Mouse (Mus musculus) embryo, embryonic 10 days (tissue): Measurements from ENCODE around the gene Rims4.
A peak's percentile ranks its signal among the peaks of the same experiment; 100 is the strongest.

Source experiments
- DNase-seq: peaks from one replicate; pipeline ENCODE4 v3.0.0-alpha.2; 2015; ENCODE audit warnings: low spot score

Rims4 gene

DNA sequence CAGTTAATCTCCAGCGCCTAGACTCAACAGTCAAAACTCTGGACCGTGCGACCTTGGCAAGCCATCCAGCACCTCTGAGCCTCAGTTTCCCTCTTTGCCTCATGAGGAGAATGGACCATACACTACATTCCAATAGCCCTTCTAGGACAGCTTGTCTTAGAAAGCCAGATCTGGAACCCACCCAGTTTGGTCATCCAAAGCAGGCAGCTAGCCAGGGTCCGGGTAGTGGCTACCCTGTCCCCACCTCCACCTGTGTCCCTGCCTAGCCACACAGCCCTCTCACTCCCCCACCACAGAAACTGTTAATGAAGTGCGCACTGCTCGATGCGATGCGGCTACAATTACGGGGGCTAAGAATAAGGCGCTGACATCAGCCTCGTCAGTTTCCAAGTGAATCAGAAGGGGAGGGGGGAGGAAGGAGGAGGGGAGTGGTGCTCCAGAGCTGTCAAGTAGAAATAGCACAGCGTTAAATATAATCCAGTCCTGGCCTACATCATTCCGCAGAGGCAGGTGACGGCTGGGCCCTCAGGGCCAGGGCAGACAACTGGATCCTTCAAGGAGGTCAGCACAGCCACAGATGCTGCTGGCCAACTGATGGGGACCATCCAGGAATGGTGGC, 6.5 kb downstream of the Rims4 start:
- DNase-seq = no peak

GRCm38 (mm10) chr2:163909604-163910003, 8.9 kb downstream of the Rims4 start:
- no peak for DNase-seq

- no peak for DNase-seq
Measured at GRCm38 (mm10) chr2:163907131-163907530, 11.4 kb downstream of the Rims4 start.

DNA sequence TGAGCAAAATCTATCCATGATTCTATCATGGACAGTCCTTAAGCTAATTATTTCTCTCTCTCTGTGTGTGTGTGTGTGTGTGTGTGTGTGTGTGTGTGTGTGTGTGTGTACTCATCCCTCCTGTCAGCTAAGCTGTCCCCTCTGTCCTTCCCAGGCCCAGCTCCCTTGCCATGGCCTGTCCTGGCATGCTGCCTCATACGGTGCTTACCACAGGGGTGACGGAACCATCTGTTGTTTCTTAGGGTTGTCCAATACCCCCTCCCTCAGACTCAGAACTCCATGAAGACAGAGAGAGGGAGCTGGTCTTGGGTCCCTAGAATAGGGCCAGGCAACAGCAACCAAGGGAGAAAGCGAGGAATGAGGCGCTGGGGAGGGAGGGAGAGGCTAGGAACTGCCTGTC, 14.2 kb downstream of the Rims4 start:
- no peak for DNase-seq

- DNase-seq = no peak
Measured at GRCm38 (mm10) chr2:163903461-163903860, 15.0 kb downstream of the Rims4 start.

DNA sequence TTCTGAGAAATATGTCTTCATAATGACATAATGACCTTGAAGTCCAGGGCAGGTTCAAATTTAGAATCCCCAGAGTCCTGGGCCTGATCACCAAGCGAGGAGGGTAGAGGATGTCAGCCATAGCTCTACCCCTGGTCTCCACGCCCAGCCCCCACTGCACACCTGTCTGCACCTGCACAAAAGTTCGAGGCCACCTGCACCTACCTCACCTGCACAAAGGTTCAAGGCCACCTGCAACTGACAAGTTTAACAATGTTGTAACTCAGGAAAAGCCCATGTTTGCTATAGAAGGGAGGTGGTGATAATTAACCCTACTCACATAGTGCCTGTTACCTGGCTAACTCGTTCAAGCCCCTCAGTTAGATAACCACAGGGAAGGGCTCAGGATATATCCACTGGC, 16.0 kb downstream of the Rims4 start:
- no peak for DNase-seq

GRCm38 (mm10) chr2:163901043-163901442, 17.4 kb downstream of the Rims4 start:
- DNase-seq = no peak

GRCm38 (mm10) chr2:163899910-163900411, 18.5 kb downstream of the Rims4 start:
- no peak for DNase-seq

DNA sequence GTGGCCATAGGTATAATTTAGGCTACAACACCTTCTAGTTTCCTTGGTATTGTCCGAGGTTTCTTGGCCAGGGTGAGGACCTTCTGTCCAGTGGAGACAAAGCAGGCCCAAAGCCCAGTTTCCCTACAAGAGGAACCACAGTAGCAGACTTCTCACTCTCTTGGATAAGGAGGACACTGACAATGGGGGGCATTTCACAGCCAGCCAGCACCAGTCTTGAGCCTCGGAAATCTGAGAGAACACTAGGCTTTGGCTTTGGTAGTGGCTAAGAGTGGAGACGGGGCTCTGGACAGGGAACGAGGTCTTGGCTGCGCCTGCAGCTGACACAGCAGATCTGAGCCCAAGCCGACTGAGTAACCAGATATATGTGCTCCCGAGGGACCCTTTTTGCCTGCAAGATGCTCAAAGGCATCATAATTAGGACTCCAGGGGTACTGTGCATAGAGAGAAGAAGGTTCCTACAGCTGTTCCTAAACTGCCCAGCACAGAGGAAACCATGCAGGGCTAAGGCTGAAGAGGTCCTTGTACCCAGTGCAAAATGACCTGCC, 20.4 kb downstream of the Rims4 start:
- DNase-seq = no peak

- DNase-seq = no peak
Measured at GRCm38 (mm10) chr2:163897026-163897425, 21.5 kb downstream of the Rims4 start.

DNA sequence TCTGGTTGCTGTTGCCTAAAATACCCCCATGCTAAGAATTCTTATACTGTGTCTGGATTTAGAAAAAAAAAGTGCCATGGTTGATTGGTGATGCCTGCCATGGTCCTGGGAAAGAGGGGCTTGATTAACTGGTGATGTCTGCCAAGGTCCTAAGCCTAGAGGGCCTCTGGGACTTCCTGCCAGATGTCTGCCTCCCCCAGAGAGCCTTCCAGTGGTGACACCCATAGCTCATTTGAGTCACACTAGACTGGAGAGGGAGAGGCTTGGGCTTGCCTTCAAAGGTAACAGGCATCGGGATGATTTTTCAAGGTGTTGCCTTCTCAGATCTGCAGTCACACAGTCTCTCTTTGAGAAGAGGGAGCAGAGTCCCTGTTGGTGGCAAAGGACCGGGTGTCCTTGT, 23.3 kb downstream of the Rims4 start:
- DNase-seq = no peak

DNA sequence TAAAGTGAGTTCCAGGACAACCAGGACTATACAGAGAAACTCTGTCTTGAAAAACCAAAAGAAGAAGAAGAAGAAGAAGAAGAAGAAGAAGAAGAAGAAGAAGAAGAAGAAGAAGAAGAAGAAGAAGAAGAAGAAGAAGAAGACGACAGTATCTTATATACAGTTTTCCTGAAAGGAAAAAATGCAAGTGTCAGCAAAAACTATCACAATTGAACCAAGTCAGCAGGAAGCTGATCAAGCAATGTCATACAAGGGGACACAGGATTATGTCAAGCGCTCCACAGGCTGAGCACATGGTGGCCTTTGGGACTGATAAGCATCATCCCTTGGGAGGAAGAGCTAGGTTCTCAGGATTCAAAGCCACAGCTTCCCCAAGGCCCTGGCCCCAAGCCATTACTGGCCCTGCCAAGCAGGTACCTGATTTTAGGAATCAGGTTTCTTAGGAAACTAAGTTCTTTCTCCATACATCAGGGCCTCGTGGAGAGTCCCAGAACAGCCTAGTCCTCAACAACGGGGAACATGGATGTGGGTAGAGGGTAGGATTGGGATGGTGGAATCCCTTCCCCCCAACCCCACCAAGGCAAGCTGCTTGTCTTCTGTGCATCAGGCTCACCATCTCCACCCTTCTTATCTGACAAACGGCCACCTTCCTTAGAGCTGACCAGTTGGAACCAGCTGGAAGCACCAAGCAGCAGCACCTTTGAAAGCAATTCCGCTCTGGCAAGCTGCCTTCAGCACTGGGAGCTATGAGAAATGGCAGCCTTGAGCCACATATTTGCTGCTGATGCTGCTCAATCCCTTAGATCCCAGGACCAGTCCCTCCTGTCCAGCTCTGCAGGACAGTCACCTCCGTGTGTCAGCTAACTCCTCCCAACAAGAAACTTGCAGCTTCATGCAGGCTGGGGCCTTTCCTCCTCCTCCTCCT, 24.8 kb downstream of the Rims4 start:
- DNase-seq = no peak

- DNase-seq = no peak
Measured at GRCm38 (mm10) chr2:163891271-163891670, 27.2 kb downstream of the Rims4 start.

DNA sequence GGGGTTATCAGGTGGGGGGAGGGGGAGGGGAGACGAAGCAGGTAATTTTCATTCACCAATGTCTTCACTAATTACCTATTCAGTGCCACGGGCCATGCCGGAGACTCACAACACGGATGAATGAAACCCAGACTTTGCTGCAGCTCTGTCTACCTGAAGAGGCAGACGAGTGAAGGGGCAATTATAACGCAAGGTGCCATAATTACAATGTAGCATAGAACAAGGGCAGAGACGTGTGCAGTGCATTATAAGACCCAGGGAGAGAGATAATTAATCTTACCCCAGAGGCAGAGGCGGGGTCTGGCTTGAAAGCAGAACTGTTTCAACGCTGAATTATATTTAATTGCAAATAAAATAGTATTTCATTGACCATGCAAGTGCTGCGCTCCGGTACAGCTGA, 27.9 kb downstream of the Rims4 start:
- DNase-seq = no peak

- DNase-seq = peak; percentile 60
Measured at GRCm38 (mm10) chr2:163889411-163889810, 29.1 kb downstream of the Rims4 start.

GRCm38 (mm10) chr2:163882859-163883652, 35.4 kb downstream of the Rims4 start:
- DNase-seq = no peak

DNA sequence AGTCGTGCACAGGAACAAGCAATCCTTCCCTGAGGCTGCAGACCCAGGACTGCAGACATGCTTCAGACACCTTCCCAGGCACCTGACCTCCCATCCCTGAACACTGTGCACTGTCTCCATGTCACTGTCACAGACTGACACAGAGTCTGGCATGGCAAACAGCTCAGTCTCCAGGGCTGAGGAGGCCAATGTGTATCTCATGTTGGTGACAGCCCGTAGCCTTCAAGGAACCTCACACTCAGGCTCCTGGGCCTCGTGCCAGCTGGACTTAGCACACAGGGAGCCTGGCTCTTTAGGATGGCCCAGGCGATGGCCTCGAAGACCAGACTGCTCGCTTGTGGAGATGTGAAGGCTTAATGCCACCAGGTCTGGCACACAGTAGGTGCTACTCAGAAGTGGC, 37.6 kb downstream of the Rims4 start:
- no peak for DNase-seq

DNA sequence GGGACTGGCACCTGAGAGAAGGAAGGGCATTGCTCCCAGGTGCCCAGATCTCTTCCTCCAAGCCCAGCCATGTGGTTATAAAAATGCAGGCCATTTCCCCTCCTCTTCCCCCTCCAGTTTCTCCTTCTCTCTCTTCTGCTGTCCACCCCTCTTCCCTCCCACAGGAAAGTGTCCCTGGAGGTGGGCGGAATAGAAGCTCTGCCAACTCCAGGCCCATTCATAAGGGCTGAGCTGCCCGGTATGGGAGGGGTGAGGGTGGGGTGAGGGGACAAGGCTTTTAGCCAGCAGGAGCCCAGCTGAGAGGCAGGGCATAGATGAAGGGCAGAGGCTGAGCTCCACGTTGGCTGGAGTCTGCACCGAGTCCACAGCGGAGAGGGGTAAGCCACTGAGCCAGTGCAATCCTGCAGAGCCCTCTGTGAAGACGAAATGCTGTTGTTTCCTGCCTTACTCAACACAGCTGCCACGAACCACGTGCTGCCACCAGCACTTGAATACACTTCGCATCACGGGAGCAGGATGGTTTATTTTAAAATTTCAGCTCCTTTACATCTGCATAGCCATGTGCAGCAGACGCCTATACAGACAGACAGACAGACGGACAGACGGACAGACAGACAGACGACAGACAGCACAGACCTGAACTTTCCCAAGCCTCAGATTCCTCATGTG, 41.5 kb downstream of the Rims4 start:
- no peak for DNase-seq

GRCm38 (mm10) chr2:163875484-163875883, 43.0 kb downstream of the Rims4 start:
- DNase-seq = no peak

- DNase-seq = peak; percentile 17
Measured at GRCm38 (mm10) chr2:163874877-163875276, 43.6 kb downstream of the Rims4 start.

DNA sequence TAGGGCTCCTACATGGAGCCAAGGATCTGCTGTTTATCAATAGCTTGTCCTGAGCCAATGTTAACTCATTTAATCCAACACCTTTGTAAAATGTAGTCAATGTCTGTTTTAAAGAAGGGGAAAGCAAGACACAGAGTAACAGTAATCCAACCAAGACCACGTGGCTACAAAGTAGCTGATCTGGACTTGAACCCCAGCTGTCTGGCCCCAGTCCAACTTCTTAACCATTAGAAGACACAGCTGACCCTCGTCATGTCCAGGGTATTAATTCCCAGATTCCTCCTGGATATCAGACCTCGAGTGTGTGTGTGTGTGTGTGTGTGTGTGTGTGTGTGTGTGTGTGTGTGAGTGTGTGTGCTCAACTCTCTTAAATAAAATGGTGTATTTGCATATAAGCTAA, 46.6 kb downstream of the Rims4 start:
- DNase-seq = no peak

- no peak for DNase-seq
Measured at GRCm38 (mm10) chr2:163871266-163871665, 47.2 kb downstream of the Rims4 start.
